Mouse (Mus musculus) midbrain, embryonic 13.5 days (tissue): ENCODE data around the gene Trp53. TPM values are rescaled to one million over a fixed set of nuclear protein-coding genes. Genes with fewer than 3 reads are reported as not detected.

Experiments
- ATAC-seq: fragments of 200-750 bp; cut with Nextera tagmentation; 2 replicates; pipeline ENCODE4 v1.8.0; 2017; ENCODE audit warnings: mild to moderate bottlenecking, moderate TSS enrichment, moderate library complexity
- H3K27ac ChIP-seq: fragments of 300-500 bp; sonication (generic); 2 replicates; pipeline ENCODE4 v1.5.1; 2015; ENCODE audit warnings: inconsistent platforms, mild to moderate bottlenecking, moderate library complexity
- H3K27me3 ChIP-seq: fragments of 300-500 bp; sonication (generic); 2 replicates; pipeline ENCODE4 v1.6.1; 2015; ENCODE audit warnings: mild to moderate bottlenecking, inconsistent platforms
- H3K36me3 ChIP-seq: fragments of 300-500 bp; sonication (generic); 2 replicates; pipeline ENCODE4 v1.6.1; 2015; ENCODE audit warnings: mild to moderate bottlenecking, inconsistent platforms
- H3K4me1 ChIP-seq: fragments of 300-500 bp; sonication (generic); replicated peaks from 2 replicates; pipeline ENCODE4 v1.6.1; 2015; ENCODE audit warnings: inconsistent platforms
- H3K4me2 ChIP-seq: fragments of 300-500 bp; sonication (generic); replicated peaks from 2 replicates; pipeline ENCODE4 v1.6.1; 2015; ENCODE audit warnings: moderate library complexity, mild to moderate bottlenecking, inconsistent platforms
- H3K4me3 ChIP-seq: fragments of 300-500 bp; sonication (generic); replicated peaks from 2 replicates; pipeline ENCODE4 v1.5.1; 2015; ENCODE audit warnings: mild to moderate bottlenecking, inconsistent platforms
- H3K9ac ChIP-seq: fragments of 300-500 bp; sonication (generic); replicated peaks from 2 replicates; pipeline ENCODE4 v1.6.1; 2015; ENCODE audit warnings: mild to moderate bottlenecking, inconsistent platforms
- H3K9me3 ChIP-seq: fragments of 300-500 bp; sonication (generic); 2 replicates; pipeline ENCODE4 v1.6.1; 2016; ENCODE audit warnings: mild to moderate bottlenecking, inconsistent platforms
- WGBS: fragments of 180-500 bp; shearing (Covaris S2); methylation state at CpG from one replicate; pipeline ENCODE4 v1.1.7; 2015; 5-methylcytosine and 5-hydroxymethylcytosine counted together
- polyA plus RNA-seq: library from polyadenylated mRNA; unstranded; fragments of >200 nt; fragmentation: Nextera tagmentation; extraction: Ambion mirVana; gene quantifications from 2 replicates; pipeline ENCODE4 v1.2.1, GENCODE M21; 2015

Gene Trp53
- polyA plus RNA-seq, 1 experiment from 2014 or later = 93.4 TPM

DNA sequence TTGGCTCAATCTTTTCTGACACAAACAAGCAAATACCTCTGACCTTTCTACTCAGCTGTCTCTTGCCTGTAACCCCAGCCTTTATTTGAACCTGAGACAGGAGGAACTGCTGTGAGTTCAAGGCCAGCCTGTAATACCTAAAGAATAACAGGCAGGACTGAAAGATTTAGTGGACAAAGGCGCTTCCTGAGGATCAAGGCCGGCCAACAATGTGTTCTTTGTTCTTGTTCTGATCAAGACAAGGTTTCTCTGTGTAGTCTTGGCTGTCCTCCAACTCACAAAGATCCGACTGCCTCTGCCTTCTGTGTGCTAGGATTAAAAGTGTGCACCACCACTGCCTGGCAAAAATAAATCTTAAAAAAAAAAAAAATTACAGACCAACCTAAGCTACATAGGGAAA, 15.8 kb upstream of the Trp53 start:
- H3K4me2 ChIP-seq = no peak overlapping the region
- no peak for ATAC-seq
- H3K27me3 ChIP-seq = no peaks in the 10 kb centered on the region
- 41% methylated on average over 3 of the region's 3 CpGs for WGBS
- H3K27ac ChIP-seq = no peak overlapping the region
- H3K36me3 ChIP-seq = peaks cover 59% of the 10 kb centered on the region
- peaks cover 27% of the 10 kb centered on the region for H3K4me1 ChIP-seq
- H3K4me3 ChIP-seq = no peak overlapping the region
- H3K9me3 ChIP-seq = no peaks in the 10 kb centered on the region
- no peak overlapping the region for H3K9ac ChIP-seq

- Histone ChIP-seq H3K27me3 (no peaks in the 10 kb centered on the region), H3K4me3 (no peak overlapping the region), H3K9ac (no peak overlapping the region), H3K27ac (no peak overlapping the region), H3K9me3 (no peaks in the 10 kb centered on the region), H3K4me1 (peaks cover 23% of the 10 kb centered on the region), H3K36me3 (peaks cover 65% of the 10 kb centered on the region), H3K4me2 (no peak overlapping the region)
- WGBS = 86% methylated on average over 8 of the region's 8 CpGs
- no peak for ATAC-seq
Measured at GRCm38 (mm10) chr11:69565131-69565530, 15.0 kb upstream of the Trp53 start.

DNA sequence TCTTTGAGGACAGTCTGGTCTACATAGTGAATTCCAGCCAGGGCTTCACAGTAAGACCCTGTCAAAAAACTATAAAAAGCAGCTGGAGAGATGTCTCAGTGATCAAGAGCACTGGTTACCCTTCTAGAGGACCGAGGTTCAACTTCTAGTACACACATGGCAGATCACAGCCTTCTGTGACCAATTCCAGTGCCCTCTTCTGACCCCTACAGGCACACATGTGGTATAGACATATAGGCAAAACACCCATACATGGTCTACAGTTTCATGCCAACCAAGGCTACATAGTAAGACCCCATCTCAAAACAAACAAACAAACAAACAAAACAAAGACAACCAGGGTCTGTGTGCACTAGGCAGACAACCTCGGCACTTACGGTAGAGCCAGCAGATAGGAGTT, 4.9 kb upstream of the Trp53 start:
- ATAC-seq = no peak
- Histone ChIP-seq H3K9ac (no peak overlapping the region), H3K27ac (no peak overlapping the region)

GRCm38 (mm10) chr11:69576307-69576706, 3.9 kb upstream of the Trp53 start:
- Histone ChIP-seq H3K4me3 (no peak overlapping the region), H3K27me3 (no peaks in the 10 kb centered on the region), H3K27ac (no peak overlapping the region), H3K9ac (0 out of 2 replicates have a peak overlapping the region, but pooled peaks have one; percentile 11), H3K36me3 (peaks cover 34% of the 10 kb centered on the region), H3K9me3 (no peaks in the 10 kb centered on the region), H3K4me1 (peaks cover 41% of the 10 kb centered on the region), H3K4me2 (peak overlapping the region; percentile 92; the same call in 1 of the 2 replicates)
- ATAC-seq = no peak
- 76% methylated on average over 5 of the region's 5 CpGs for WGBS

More for the DNA sequence above, 4.9 kb upstream of the Trp53 start:
- Histone ChIP-seq H3K27me3 (no peaks in the 10 kb centered on the region), H3K36me3 (peaks cover 45% of the 10 kb centered on the region), H3K4me1 (peaks cover 41% of the 10 kb centered on the region), H3K9me3 (no peaks in the 10 kb centered on the region), H3K4me2 (no peak overlapping the region), H3K4me3 (no peak overlapping the region)
- 51% methylated on average over 3 of the region's 3 CpGs for WGBS

GRCm38 (mm10) chr11:69578301-69578700, 1.9 kb upstream of the Trp53 start:
- no peaks in the 10 kb centered on the region for H3K27me3 ChIP-seq
- H3K4me1 ChIP-seq = peaks cover 55% of the 10 kb centered on the region
- peak overlapping the region; percentile 80 for H3K4me3 ChIP-seq
- H3K9me3 ChIP-seq = no peaks in the 10 kb centered on the region
- ATAC-seq = no peak
- H3K9ac ChIP-seq = peak overlapping the region; percentile 89
- H3K4me2 ChIP-seq = peak overlapping the region; percentile 92
- WGBS = 13% methylated on average over 15 of the region's 15 CpGs
- no peak overlapping the region for H3K27ac ChIP-seq
- H3K36me3 ChIP-seq = peaks cover 15% of the 10 kb centered on the region

GRCm38 (mm10) chr11:69579128-69580017, 786 bp upstream of the Trp53 start:
- H3K9me3 ChIP-seq = no peaks in the 10 kb centered on the region
- H3K9ac ChIP-seq = peak overlapping the region; percentile 89
- H3K27me3 ChIP-seq = no peaks in the 10 kb centered on the region
- WGBS = 2% methylated on average over 39 of the region's 39 CpGs
- H3K4me2 ChIP-seq = peak overlapping the region; percentile 92
- ATAC-seq = peak; percentile 93
- peaks cover 9% of the 10 kb centered on the region for H3K36me3 ChIP-seq
- H3K27ac ChIP-seq = peak overlapping the region; percentile 94
- H3K4me3 ChIP-seq = peak overlapping the region; percentile 89
- H3K4me1 ChIP-seq = peaks cover 55% of the 10 kb centered on the region

- no peaks in the 10 kb centered on the region for H3K27me3 ChIP-seq
- ATAC-seq = peak; percentile 10; the same call in 1 of the 2 replicates
- H3K4me1 ChIP-seq = peaks cover 45% of the 10 kb centered on the region
- peak overlapping the region; percentile 86 for H3K4me2 ChIP-seq
- peaks cover 3% of the 10 kb centered on the region; the same call in 1 of the 2 replicates for H3K36me3 ChIP-seq
- H3K27ac ChIP-seq = peak overlapping the region; percentile 94
- no peaks in the 10 kb centered on the region for H3K9me3 ChIP-seq
- peak overlapping the region; percentile 89 for H3K4me3 ChIP-seq
- peak overlapping the region; percentile 82 for H3K9ac ChIP-seq
- under 1% methylated on average over 25 of the region's 25 CpGs for whole genome bisulfite sequencing
Measured at GRCm38 (mm10) chr11:69580572-69581146, 500 bp downstream of the Trp53 start.

DNA sequence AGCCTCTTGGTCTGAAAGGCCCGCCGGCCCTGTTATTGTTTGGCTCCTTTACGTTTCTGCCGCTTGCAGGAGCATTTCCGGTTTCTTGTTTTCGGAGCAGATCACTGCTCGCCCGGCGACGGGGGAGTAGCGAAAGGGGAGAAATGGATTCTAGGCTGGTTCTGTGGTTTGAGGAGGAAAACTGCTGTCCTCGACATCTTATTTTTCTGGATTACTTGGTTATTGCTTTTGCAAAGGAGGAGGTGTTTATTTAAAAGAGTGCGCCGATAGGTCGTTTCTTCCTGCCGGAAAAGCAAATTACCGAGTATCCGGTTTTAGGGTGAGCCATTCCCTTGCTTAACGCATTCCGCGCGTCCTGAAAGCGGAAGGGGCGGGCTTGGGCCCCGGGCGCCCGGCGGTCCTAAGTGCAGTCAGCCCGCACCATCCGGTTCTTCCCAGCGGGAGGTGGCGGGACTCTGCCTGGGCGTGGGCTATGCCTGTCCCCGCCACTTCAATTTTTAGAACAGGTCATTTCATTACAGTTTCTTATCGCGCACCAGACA, 1.1 kb downstream of the Trp53 start:
- H3K4me1 ChIP-seq = peaks cover 39% of the 10 kb centered on the region
- H3K4me2 ChIP-seq = peak overlapping the region; percentile 86
- WGBS = under 1% methylated on average over 36 of the region's 36 CpGs
- peak; percentile 86 for ATAC-seq
- H3K36me3 ChIP-seq = peaks cover 3% of the 10 kb centered on the region; the same call in 1 of the 2 replicates
- no peaks in the 10 kb centered on the region for H3K9me3 ChIP-seq
- peak overlapping the region; percentile 94 for H3K27ac ChIP-seq
- peak overlapping the region; percentile 82 for H3K9ac ChIP-seq
- H3K27me3 ChIP-seq = no peaks in the 10 kb centered on the region
- peak overlapping the region; percentile 89 for H3K4me3 ChIP-seq

DNA sequence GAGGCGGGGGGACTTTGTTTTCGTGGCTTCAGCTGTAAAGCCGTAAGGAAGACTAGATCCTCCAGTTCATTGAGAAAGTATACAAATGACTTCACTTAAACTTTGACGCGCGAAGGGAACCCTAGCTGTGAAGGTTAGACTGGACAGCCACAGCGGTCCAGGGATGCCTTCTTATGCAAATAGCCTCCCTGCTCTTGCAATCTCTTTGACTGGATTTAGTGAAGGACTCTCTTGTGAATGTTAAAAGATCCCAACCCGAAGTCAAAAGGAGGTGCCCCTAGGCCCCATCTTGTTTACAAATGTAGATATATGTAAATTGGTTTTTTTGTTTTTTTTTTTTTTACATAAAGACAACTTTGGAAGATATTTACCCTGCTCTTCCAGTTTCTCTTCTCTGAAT, 1.7 kb downstream of the Trp53 start:
- no peaks in the 10 kb centered on the region for H3K27me3 ChIP-seq
- peak overlapping the region; percentile 82 for H3K9ac ChIP-seq
- peaks cover 33% of the 10 kb centered on the region for H3K4me1 ChIP-seq
- H3K4me3 ChIP-seq = peak overlapping the region; percentile 89
- H3K9me3 ChIP-seq = no peaks in the 10 kb centered on the region
- no peak for ATAC-seq
- WGBS = under 1% methylated on average over 8 of the region's 8 CpGs
- H3K36me3 ChIP-seq = 0 out of 2 replicates have a peak, but pooled peaks cover 3% of the 10 kb centered on the region
- peak overlapping the region; percentile 94 for H3K27ac ChIP-seq
- H3K4me2 ChIP-seq = peak overlapping the region; percentile 86

DNA sequence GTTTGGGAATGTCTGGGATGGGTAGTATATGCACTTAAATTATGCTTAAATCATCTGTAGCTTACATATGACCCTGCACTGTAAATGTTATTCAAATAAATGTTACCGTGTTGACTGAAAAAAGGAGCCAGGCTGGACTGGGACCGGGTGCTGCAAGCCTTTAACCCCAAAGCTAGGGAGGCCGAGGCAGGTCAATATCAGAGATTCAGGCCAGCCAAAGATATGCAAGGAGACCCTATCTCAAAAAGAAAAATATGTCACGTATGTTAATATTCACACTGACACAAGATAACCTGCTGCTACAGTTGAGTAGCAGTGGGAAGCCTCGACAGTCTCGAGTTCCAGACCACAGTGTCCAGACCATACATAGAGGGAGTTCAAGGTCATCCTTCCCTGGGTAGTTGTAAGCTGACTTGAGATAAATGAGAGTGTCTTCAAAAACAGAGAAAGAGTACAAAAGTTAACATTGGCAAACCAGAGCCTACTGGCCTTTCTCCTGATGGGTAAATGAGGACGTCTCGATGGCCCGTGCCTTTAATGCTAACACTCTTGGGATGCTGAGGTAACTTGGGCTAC, 2.2 kb downstream of the Trp53 start:
- peaks cover 28% of the 10 kb centered on the region for H3K4me1 ChIP-seq
- H3K9ac ChIP-seq = peak overlapping the region; percentile 82
- WGBS = 63% methylated on average over 9 of the region's 9 CpGs
- H3K27me3 ChIP-seq = no peaks in the 10 kb centered on the region
- H3K27ac ChIP-seq = no peak overlapping the region
- H3K4me3 ChIP-seq = peak overlapping the region; percentile 89
- peaks cover 8% of the 10 kb centered on the region for H3K36me3 ChIP-seq
- H3K4me2 ChIP-seq = peak overlapping the region; percentile 86
- no peak for ATAC-seq
- no peaks in the 10 kb centered on the region for H3K9me3 ChIP-seq

GRCm38 (mm10) chr11:69584008-69584407, 3.8 kb downstream of the Trp53 start:
- Histone ChIP-seq H3K27ac (no peak overlapping the region), H3K9ac (no peak overlapping the region), H3K4me2 (no peak overlapping the region), H3K4me3 (no peak overlapping the region), H3K4me1 (peaks cover 14% of the 10 kb centered on the region), H3K27me3 (no peaks in the 10 kb centered on the region), H3K9me3 (no peaks in the 10 kb centered on the region), H3K36me3 (peaks cover 25% of the 10 kb centered on the region)
- ATAC-seq = no peak
- 90% methylated on average over 7 of the region's 7 CpGs for WGBS

DNA sequence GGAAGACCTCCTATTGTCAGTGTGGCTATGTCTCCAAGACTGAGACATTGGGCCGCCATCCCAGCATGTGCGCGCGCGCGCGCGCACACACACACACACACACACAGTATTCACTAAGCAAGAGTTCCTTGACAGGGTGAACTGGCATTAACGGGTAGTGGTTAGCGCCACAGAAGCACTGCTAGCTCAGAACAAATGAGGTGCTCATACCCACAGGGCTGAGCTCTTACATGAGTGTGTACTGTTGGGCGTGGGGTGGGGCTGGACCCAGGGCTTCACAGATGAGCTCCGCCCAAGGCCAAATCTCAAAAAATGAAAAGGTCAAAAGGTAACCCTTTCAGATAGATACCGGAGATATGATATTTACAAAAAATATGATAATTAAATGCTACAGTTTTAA, 4.8 kb downstream of the Trp53 start:
- H3K4me1 ChIP-seq = peaks cover 14% of the 10 kb centered on the region
- no peak overlapping the region for H3K4me2 ChIP-seq
- H3K36me3 ChIP-seq = peaks cover 34% of the 10 kb centered on the region
- WGBS = 95% methylated on average over 13 of the region's 13 CpGs
- no peaks in the 10 kb centered on the region for H3K9me3 ChIP-seq
- no peak overlapping the region for H3K27ac ChIP-seq
- H3K4me3 ChIP-seq = no peak overlapping the region
- no peak overlapping the region for H3K9ac ChIP-seq
- no peaks in the 10 kb centered on the region for H3K27me3 ChIP-seq
- no peak for ATAC-seq
